Mouse (Mus musculus): ENCODE results near the gene Doc2b.

Doc2b gene

GRCm38 (mm10) chr11:75796029-75796445 is at the start of gene Doc2b:
Gene Doc2b (minus strand): TSS chr11:75796049.
- DNase-seq (ENCODE audit: low read depth), result no peak

- DNase-seq (ENCODE audit: low read depth), result no peak
Observed at GRCm38 (mm10) chr11:75842904-75843619, 47.2 kb upstream of the Doc2b start.

GRCm38 (mm10) chr11:75841503-75841902 is 45.7 kb upstream of the Doc2b start:
- no peak for DNase-seq (ENCODE audit: low read depth)

GRCm38 (mm10) chr11:75839536-75840430 is 43.9 kb upstream of the Doc2b start:
- no peak for DNase-seq (ENCODE audit: low read depth)

GRCm38 (mm10) chr11:75838861-75839426 is 43.1 kb upstream of the Doc2b start:
- DNase-seq (ENCODE audit: low read depth), result peak; percentile 28

GRCm38 (mm10) chr11:75836240-75836610 is 40.4 kb upstream of the Doc2b start:
- DNase-seq (ENCODE audit: low read depth), result no peak

- DNase-seq (ENCODE audit: low read depth), result no peak
Observed at GRCm38 (mm10) chr11:75835587-75836239, 39.9 kb upstream of the Doc2b start.

GRCm38 (mm10) chr11:75833081-75833480 is 37.2 kb upstream of the Doc2b start:
- DNase-seq (ENCODE audit: low read depth), result no peak

GRCm38 (mm10) chr11:75830386-75830785 is 34.5 kb upstream of the Doc2b start:
- no peak for DNase-seq (ENCODE audit: low read depth)

GRCm38 (mm10) chr11:75827414-75827813 is 31.6 kb upstream of the Doc2b start:
- DNase-seq (ENCODE audit: low read depth), result peak; percentile 14

- DNase-seq (ENCODE audit: low read depth), result no peak
Observed at GRCm38 (mm10) chr11:75823506-75823905, 27.7 kb upstream of the Doc2b start.

- no peak for DNase-seq (ENCODE audit: low read depth)
Observed at GRCm38 (mm10) chr11:75813085-75813484, 17.2 kb upstream of the Doc2b start.

- peak; percentile 10 for DNase-seq (ENCODE audit: low read depth)
Observed at GRCm38 (mm10) chr11:75811900-75812299, 16.1 kb upstream of the Doc2b start.

GRCm38 (mm10) chr11:75810526-75810925 is 14.7 kb upstream of the Doc2b start:
- no peak for DNase-seq (ENCODE audit: low read depth)

- DNase-seq (ENCODE audit: low read depth), result no peak
Observed at GRCm38 (mm10) chr11:75807486-75807885, 11.6 kb upstream of the Doc2b start.

- no peak for DNase-seq (ENCODE audit: low read depth)
Observed at GRCm38 (mm10) chr11:75801771-75802550, 6.1 kb upstream of the Doc2b start.

GRCm38 (mm10) chr11:75801369-75801768 is 5.5 kb upstream of the Doc2b start:
- DNase-seq (ENCODE audit: low read depth), result no peak

GRCm38 (mm10) chr11:75796536-75797246 is 842 bp upstream of the Doc2b start:
- DNase-seq (ENCODE audit: low read depth), result no peak

- no peak for DNase-seq (ENCODE audit: low read depth)
Observed at GRCm38 (mm10) chr11:75795321-75795636, 570 bp downstream of the Doc2b start.

GRCm38 (mm10) chr11:75794602-75795320 is 1.1 kb downstream of the Doc2b start:
- DNase-seq (ENCODE audit: low read depth), result no peak
